Mouse (Mus musculus) liver, embryonic 14.5 days (tissue): Measurements from ENCODE around the gene Auh. TPM values are rescaled to one million over a fixed set of nuclear protein-coding genes. Genes with fewer than 3 reads are reported as not detected.

Source experiments
- ATAC-seq: fragments of 200-750 bp; cut with Nextera tagmentation; 2 replicates; pipeline ENCODE4 v1.8.0; 2017; ENCODE audit warnings: moderate number of reproducible peaks, mild to moderate bottlenecking, moderate library complexity; ENCODE audit not compliant: insufficient read depth
- DNase-seq, 3 experiments: peaks; one replicate each; pipeline ENCODE4 v3.0.0-alpha.2; 2012 to 2013; ENCODE audit warnings: low read depth in 3 of 3, low spot score in 3 of 3
- H3K27ac ChIP-seq: fragments of 300-500 bp; sonication (generic); 2 replicates; pipeline ENCODE4 v1.5.1; 2014; ENCODE audit warnings: moderate library complexity, mild to moderate bottlenecking, control low read depth, inconsistent platforms
- H3K27me3 ChIP-seq: fragments of 300-500 bp; sonication (generic); 2 replicates; pipeline ENCODE4 v1.6.1; 2014; ENCODE audit warnings: mild to moderate bottlenecking, low read length, moderate library complexity; ENCODE audit not compliant: control insufficient read depth, insufficient read depth
- H3K36me3 ChIP-seq: fragments of 300-500 bp; sonication (generic); replicated peaks from 2 replicates; pipeline ENCODE4 v1.6.1; 2014; ENCODE audit warnings: low read depth; ENCODE audit not compliant: control insufficient read depth, insufficient read depth
- H3K4me1 ChIP-seq, 2 experiments: fragments of 200-500 bp in 1 of 2; fragments of 300-500 bp in 1 of 2; sonication (generic) in 1 of 2; replicated peaks; 2 replicates each; pipeline ENCODE4 v1.6.1; 2012 to 2014; ENCODE audit warnings: antibody characterized with exemption in 1 of 2, inconsistent platforms in 1 of 2, low read length in 1 of 2; ENCODE audit not compliant: control insufficient read depth in 2 of 2, insufficient read depth in 2 of 2
- H3K4me2 ChIP-seq: fragments of 300-500 bp; sonication (generic); 2 replicates; pipeline ENCODE4 v1.6.1; 2014; ENCODE audit warnings: low read depth, mild to moderate bottlenecking, control low read depth, moderate library complexity
- H3K4me3 ChIP-seq, 2 experiments: fragments of 200-500 bp in 1 of 2; fragments of 300-500 bp in 1 of 2; sonication (generic) in 1 of 2; 2 replicates each; pipeline ENCODE4 v1.5.1; 2012 to 2014; ENCODE audit warnings: low read depth in 2 of 2, low read length in 2 of 2, mild to moderate bottlenecking in 2 of 2, control low read depth in 1 of 2, inconsistent platforms in 1 of 2, moderate library complexity in 1 of 2; ENCODE audit not compliant: insufficient read depth in 1 of 2
- H3K9ac ChIP-seq: fragments of 300-500 bp; sonication (generic); replicated peaks from 2 replicates; pipeline ENCODE4 v1.6.1; 2014; ENCODE audit warnings: mild to moderate bottlenecking, control low read depth, moderate library complexity
- H3K9me3 ChIP-seq: fragments of 300-500 bp; sonication (generic); 2 replicates; pipeline ENCODE4 v1.6.1; 2016; ENCODE audit warnings: low read length, mixed read lengths; ENCODE audit not compliant: control insufficient read depth
- CTCF ChIP-seq: IDR thresholded peaks from 2 replicates; pipeline ENCODE4 v1.5.1; 2016; ENCODE audit warnings: antibody characterized with exemption, low read depth, control low read depth
- EP300 ChIP-seq: IDR thresholded peaks from 2 replicates; pipeline ENCODE4 v1.6.1; 2016; ENCODE audit warnings: antibody characterized with exemption, low read depth
- WGBS: fragments of 180-500 bp; shearing (Covaris S2); extraction: QIAGEN DNeasy Blood & Tissue Kit; methylation state at CpG from one replicate; pipeline ENCODE4 v1.1.7; 2014; ENCODE audit not compliant: insufficient replicate concordance; 5-methylcytosine and 5-hydroxymethylcytosine counted together
- polyA plus RNA-seq, 2 experiments: library from polyadenylated mRNA; depleted of rRNA in 1 of 2; stranded (reverse) in 1 of 2; unstranded in 1 of 2; fragments of >200 nt; fragmentation: Nextera tagmentation in 1 of 2; extraction: Ambion mirVana in 1 of 2; gene quantifications; 2 replicates each; pipeline versions ENCODE4 v1.2.1 to v1.2.3; 2012 to 2014

Auh gene
- polyA plus RNA-seq, 2 experiments = 16.1 to 26.5 TPM

DNA sequence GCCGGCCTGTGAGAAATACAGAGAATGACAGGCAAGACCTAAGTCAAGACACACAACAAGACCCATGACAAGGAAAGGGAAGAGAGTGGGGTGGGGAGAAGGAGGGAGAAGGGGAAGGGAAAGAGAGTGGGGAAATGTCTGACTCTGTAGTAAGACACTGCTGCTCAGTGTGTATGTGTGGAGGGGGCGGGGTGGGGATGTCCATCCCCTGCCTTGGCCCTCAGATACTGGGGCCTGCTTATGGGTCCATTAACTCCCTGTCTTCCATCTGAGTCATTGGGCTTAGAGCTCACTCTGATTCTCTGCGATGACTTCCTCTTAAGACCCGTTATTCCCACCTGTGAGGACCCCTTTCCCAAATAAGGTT lies 45.5 kb downstream of the Auh start:
- Histone ChIP-seq H3K4me2 (no peak overlapping the region), H3K36me3 (no peaks in the 10 kb centered on the region), H3K4me3 (no peak overlapping the region), H3K9me3 (no peaks in the 10 kb centered on the region), H3K27ac (no peak overlapping the region), H3K9ac (no peak overlapping the region), H3K27me3 (no peaks in the 10 kb centered on the region), H3K4me1 (no peaks in the 10 kb centered on the region)
- DNase-seq (no peak), ATAC-seq (no peak)
- 80% methylated on average over 4 of the region's 4 CpGs for WGBS
- no peak for TF ChIP-seq CTCF

- H3K9ac ChIP-seq = no peak overlapping the region
- ATAC-seq (no peak), DNase-seq (no peak)
- H3K27ac ChIP-seq = no peak overlapping the region
- H3K4me2 ChIP-seq = no peak overlapping the region
- no peak overlapping the region for H3K4me3 ChIP-seq
- no peaks in the 10 kb centered on the region for H3K9me3 ChIP-seq
- H3K36me3 ChIP-seq = no peaks in the 10 kb centered on the region
- H3K4me1 ChIP-seq = no peaks in the 10 kb centered on the region
- 76% methylated on average over 18 of the region's 19 CpGs for WGBS
- no peak for TF ChIP-seq EP300
- no peak for TF ChIP-seq CTCF
- H3K27me3 ChIP-seq = no peaks in the 10 kb centered on the region
Measured at GRCm38 (mm10) chr13:52883084-52883959, 46.2 kb downstream of the Auh start.

- H3K9me3 ChIP-seq = no peaks in the 10 kb centered on the region
- no peak overlapping the region for H3K4me2 ChIP-seq
- H3K4me1 ChIP-seq = no peaks in the 10 kb centered on the region
- 65% methylated on average over 5 of the region's 5 CpGs for WGBS
- no peaks in the 10 kb centered on the region for H3K27me3 ChIP-seq
- no peak for ATAC-seq
- no peak overlapping the region for H3K9ac ChIP-seq
- no peaks in the 10 kb centered on the region for H3K36me3 ChIP-seq
- no peak for DNase-seq
- TF ChIP-seq EP300 = no peak
- TF ChIP-seq CTCF = no peak
- no peak overlapping the region for H3K4me3 ChIP-seq
- H3K27ac ChIP-seq = no peak overlapping the region
Measured at GRCm38 (mm10) chr13:52880386-52880785, 49.1 kb downstream of the Auh start.

DNA sequence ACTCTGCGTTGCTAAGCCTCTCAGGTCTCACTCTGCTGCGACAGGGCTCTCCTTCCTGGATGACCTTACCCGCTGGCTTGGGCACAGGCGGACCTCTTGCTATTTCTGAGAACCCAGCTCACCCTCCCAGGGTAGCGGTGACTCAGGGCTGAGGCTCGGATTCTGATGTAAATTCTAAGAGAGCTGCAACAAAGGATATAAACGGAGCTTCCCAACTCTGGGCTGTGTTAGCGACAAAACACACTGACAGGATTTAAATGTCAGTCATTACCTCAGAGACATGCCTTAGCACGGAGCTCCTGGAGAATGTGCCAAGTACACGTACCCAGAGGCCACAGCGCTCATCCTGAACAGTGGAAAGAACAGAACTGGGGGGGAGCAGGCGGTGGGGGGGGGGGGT lies 49.6 kb downstream of the Auh start:
- 80% methylated on average over 12 of the region's 12 CpGs for WGBS
- ATAC-seq = no peak
- Histone ChIP-seq H3K27me3 (no peaks in the 10 kb centered on the region), H3K27ac (no peak overlapping the region), H3K4me1 (no peaks in the 10 kb centered on the region), H3K4me3 (no peak overlapping the region), H3K9ac (no peak overlapping the region), H3K4me2 (no peak overlapping the region), H3K36me3 (no peaks in the 10 kb centered on the region), H3K9me3 (no peaks in the 10 kb centered on the region)
- TF ChIP-seq EP300 = no peak
- TF ChIP-seq CTCF = no peak
- no peak for DNase-seq

- H3K27ac ChIP-seq = no peak overlapping the region
- no peak overlapping the region for H3K4me2 ChIP-seq
- no peak for TF ChIP-seq EP300
- no peak for TF ChIP-seq CTCF
- H3K27me3 ChIP-seq = no peaks in the 10 kb centered on the region
- H3K9ac ChIP-seq = no peak overlapping the region
- H3K9me3 ChIP-seq = no peaks in the 10 kb centered on the region
- H3K4me1 ChIP-seq = no peaks in the 10 kb centered on the region
- WGBS = 78% methylated on average over 9 of the region's 9 CpGs
- H3K4me3 ChIP-seq = no peak overlapping the region
- H3K36me3 ChIP-seq = no peaks in the 10 kb centered on the region
- no peak for ATAC-seq
- no peak for DNase-seq
Measured at GRCm38 (mm10) chr13:52879291-52879690, 50.2 kb downstream of the Auh start.
